Mouse (Mus musculus) monocyte, adult 5-6 weeks (primary cell): ENCODE measurements around the gene Ric8a. TPM values are rescaled to one million over a fixed set of nuclear protein-coding genes. Genes with fewer than 3 reads are reported as not detected.

Source experiments
- ATAC-seq: fragments of 153-309, 156-312 bp; replicated peaks from 2 replicates; pipeline ENCODE4 v1.8.0; 2017; ENCODE audit warnings: mild to moderate bottlenecking; ENCODE audit not compliant: low TSS enrichment, insufficient number of reproducible peaks, severe bottlenecking, poor library complexity, low FRiP score
- total RNA-seq: library from RNA; stranded (forward); fragments of 200-1000, 200-491, 200-594 nt; gene quantifications from 3 replicates; pipeline ENCODE4 v1.2.3, GENCODE M21; 2017

Ric8a gene
- total RNA-seq, 1 experiment from 2014 or later, result 72.9 TPM

DNA sequence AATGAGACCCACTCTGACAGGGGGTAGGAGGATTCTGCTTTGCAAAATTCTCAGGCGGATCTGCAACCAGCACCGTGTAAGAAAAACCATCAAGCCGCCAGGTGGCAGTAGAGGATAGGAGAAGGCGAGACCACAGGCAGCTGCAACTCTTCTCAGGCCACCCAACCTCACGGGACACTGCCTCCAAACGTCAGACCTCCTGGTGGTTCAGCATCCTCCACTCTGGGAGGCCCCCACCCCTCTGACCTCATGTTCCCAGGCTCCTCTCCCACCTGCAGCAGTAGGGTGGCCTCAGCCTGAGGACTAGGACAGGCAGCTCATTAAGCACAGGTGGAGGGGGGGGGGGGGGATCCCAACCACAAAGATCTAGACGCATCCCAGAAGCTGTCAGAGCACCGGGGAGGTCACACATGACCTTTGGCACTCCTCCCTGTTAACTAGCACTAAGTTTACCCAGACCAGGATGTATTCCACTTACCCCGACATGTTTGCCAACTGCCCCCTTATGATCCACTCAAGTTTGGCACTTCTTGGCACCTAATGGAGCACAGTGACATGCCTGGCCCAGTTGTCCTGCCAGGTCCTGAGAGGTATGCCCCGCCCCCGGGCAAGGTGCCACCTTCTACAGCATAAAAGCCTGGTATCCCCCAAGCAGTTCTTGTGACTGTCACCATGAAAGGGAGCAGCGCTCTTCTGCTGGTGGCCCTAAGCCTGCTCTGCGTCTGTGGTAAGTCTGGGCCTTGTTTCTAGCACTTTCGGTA, 11.7 kb upstream of the Ric8a start, which contains the start of gene Scgb1c1:
Gene Scgb1c1 (plus strand): TSS at position 643 of the 761 bp plus-strand sequence.
- ATAC-seq, result peak; percentile 78

- ATAC-seq, result no peak
Observed at GRCm38 (mm10) chr7:140845683-140846082, 11.1 kb upstream of the Ric8a start.

DNA sequence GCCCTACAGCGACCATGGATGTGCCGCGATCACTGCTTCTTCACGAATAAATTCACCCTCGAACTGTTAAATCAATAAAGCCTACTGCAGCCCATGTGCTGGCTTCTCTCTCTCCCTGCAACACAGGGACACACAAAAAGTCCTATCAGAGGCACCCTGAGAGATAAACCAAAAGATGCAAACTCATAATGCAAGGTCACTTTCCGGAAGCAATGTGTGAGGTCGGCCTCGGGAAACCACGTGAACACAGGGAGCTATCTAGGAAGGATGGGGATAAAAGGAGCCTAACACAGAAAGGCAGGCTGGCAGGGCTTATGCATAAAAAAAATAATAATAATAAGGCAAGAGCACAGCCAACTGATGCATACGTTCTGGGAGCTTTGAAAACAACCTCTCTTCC, 10.1 kb upstream of the Ric8a start:
- no peak for ATAC-seq

- ATAC-seq, result no peak
Observed at GRCm38 (mm10) chr7:140847755-140848580, 8.8 kb upstream of the Ric8a start, which contains the start of gene Odf3. Gene Odf3, plus strand, starts transcription at chr7:140847805.

DNA sequence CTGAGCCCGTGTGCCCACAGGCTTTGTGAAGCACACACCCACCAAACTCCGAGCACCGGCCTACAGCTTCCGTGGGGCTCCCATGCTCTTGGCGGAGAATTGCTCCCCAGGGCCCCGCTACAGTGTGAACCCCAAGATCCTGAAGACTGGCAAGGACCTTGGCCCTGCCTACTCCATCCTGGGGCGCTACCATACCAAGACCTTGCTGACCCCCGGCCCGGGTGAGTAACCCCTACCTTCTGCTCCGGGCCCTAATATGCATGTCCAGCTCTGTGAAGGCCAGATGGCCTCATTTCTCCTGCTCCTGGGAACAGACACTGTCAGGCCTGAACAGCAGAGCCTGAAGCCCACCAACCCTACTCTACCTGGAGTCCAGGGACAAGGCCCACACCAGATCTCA, 8.2 kb upstream of the Ric8a start:
- ATAC-seq, result no peak

DNA sequence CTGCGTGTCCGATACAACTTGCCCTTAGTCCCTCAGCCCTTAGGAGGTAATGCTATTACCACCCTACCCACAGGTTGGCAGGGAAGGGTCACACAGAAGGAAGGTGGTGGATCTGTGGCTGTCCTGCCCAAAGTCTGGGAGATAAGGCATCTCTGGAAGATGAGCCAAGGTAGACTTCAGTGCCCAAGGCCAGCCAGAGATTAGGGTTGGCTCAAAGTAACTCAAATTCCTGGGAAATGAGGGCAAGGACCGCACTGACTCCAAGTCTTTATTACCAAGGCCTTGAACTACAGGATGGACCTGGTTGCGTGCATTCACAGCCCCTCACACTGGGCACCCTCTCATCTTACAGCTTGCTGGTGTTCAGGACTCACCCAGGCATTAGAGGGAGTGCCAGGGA, 4.8 kb upstream of the Ric8a start:
- no peak for ATAC-seq

- no peak for ATAC-seq
Observed at GRCm38 (mm10) chr7:140853386-140853785, 3.4 kb upstream of the Ric8a start.

DNA sequence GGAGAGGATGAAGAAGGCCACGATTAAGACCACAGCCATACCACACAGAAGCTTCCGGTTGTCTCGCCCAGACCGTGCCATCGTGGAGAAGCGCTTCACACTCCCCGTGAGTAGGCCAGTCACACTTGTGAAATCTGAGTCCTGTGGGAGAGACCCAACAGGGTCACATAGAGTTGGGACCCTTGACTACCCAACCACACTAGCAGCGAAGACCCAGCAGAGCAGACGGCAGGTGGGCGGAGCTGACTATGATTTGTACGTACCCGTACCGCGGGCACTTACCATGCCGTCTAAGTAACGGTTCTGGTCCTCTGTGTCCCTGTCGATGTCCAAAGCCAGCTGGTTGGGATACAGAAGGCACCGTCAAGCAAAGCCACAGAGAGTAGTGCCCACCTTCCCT, 2.3 kb upstream of the Ric8a start:
- ATAC-seq, result no peak

GRCm38 (mm10) chr7:140855181-140855580, 1.6 kb upstream of the Ric8a start:
- ATAC-seq, result no peak

GRCm38 (mm10) chr7:140855860-140856784, 635 bp upstream of the Ric8a start, which contains the start of gene Gm45785:
Gene Gm45785, minus strand, starts transcription at chr7:140856331.
- peak; percentile 76 for ATAC-seq

DNA sequence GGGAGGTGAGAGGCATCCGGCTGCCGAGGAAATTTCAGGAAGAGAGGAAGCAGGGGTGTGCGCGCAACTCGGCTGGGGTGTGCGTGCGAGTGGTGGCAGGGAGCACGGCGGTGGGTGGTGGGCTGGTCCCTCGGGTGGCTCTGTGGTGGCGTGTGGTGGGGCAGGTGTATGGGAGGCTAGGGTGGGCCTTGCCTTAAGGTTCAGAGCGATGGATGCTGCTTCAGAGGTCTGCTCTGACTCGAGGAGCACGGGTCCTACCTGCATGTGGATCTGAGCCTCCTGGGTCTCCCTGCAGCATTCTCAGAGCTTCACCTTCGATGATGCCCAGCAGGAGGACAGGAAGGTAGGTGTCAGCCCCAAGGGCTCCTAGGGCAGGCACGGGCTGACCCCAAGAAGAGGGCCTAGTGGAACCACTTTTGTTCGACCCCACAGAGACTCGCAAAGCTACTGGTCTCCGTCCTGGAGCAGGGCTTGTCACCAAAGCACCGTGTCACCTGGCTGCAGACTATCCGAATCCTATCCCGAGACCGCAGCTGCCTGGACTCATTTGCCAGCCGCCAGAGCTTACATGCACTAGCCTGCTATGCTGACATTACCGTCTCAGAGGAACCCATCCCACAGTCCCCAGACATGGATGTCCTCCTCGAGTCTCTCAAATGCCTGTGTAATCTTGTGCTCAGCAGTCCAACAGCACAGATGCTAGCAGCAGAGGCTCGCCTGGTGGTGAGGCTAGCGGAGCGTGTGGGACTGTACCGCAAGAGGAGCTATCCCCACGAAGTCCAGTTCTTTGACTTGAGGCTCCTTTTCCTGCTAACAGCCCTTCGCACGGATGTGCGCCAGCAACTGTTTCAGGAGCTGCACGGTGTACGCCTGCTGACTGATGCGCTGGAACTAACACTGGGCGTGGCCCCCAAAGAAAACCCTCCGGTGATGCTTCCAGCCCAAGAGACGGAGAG, 1.1 kb downstream of the Ric8a start, which contains the start of gene Bet1l:
Gene Bet1l (minus strand): TSS at position 28 of the 956 bp plus-strand sequence.
- ATAC-seq, result no peak

DNA sequence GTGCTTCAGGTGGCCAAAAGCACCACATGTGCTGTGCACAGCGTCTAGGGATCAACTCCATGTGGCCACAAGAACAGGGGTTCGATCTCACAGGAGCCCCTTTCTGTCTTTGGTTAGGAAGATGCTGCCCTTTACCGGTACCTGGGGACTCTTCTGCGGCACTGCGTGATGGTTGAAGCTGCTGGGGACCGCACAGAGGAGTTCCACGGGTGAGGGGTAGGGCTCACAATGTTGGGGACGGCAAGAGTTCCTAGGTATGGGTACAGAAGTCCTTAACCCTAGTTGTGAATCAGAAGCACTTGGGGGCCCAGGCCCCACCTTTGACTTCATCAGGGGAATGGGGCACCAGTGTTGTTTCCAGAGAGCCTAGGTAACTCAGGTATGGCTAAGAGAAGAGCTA, 2.0 kb downstream of the Ric8a start:
- no peak for ATAC-seq

DNA sequence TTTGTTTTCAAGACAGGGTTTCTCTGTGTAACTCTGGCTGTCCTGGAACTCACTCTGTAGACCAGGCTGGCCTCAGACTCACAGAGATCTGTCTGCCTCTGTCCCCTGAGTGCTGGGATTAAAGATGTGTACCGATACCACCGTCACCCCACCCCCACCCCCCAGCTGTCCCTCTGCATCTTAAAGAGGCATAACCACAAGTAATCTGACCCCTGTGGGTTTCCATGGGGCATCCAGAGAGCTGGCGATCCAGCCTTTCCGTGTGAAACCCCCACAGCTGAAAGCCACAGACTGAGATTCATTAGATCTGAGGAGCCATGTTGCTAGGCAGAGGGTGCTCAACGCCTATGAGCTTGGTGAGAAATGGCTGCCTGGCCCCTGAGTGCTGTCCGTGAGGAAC, 3.2 kb downstream of the Ric8a start:
- no peak for ATAC-seq

DNA sequence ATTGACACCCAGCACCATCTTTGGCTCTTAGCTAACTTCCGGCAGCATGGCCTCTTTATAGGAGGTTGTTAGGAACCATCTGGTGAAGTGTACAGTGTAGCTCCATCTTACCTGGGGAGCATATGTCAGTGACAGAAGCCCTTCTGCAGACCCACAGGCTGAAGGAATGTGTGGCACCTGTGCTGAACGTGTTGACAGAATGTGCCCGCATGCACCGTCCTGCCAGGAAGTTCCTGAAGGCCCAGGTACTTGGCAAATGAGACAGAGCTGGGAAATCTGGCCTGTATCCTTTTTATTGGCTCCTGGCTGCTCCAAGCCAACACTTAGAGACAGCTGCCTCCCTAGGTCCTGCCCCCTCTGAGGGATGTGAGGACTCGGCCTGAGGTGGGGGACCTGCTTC, 4.0 kb downstream of the Ric8a start:
- ATAC-seq, result no peak

- no peak for ATAC-seq
Observed at GRCm38 (mm10) chr7:140864761-140865160, 8.0 kb downstream of the Ric8a start.

- no peak for ATAC-seq
Observed at GRCm38 (mm10) chr7:140874224-140874623, 17.5 kb downstream of the Ric8a start.

DNA sequence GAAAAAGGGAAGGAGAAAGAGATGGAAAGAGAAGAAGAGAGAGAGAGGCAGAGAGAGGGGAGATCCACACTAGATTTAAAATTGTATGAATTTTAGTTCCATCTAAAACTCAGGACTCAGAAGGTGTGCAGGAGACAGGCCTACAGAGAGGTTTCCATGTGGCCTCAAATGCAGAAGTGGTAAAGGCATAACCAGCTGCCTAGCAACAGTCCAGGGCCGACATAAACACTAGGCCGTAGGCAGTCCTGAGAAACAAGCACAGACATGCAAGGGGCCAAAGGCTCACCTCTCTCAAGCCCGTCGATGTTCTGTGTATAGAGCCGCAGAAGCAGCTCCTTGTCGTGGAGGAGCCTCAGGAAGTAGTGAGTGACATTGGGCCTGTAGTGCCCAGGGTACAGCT, 20.6 kb downstream of the Ric8a start:
- peak; percentile 58; the same call in 1 of the 2 replicates for ATAC-seq

DNA sequence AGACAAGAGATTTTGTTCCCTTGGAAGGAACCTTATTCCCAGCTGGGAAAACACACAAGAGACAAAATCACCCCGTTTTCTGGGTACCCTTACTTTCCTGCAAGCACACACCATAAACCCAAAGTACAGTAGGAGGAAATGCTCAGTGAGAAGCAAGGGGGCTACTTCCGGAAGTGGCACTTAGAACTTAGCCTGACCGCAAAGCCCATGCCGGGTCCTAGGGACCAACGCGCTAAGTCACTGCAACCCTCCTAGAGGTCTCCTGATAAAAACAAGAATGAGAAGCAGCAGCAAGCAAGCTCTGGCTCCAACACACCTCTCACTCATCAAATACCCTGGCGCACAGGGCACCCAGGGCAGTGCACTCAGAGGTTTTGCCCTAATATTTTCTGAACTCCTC, 22.6 kb downstream of the Ric8a start:
- no peak for ATAC-seq
